Comparison of ENCODE assay signal across 8 mouse cellular contexts in the genomic region with DNA sequence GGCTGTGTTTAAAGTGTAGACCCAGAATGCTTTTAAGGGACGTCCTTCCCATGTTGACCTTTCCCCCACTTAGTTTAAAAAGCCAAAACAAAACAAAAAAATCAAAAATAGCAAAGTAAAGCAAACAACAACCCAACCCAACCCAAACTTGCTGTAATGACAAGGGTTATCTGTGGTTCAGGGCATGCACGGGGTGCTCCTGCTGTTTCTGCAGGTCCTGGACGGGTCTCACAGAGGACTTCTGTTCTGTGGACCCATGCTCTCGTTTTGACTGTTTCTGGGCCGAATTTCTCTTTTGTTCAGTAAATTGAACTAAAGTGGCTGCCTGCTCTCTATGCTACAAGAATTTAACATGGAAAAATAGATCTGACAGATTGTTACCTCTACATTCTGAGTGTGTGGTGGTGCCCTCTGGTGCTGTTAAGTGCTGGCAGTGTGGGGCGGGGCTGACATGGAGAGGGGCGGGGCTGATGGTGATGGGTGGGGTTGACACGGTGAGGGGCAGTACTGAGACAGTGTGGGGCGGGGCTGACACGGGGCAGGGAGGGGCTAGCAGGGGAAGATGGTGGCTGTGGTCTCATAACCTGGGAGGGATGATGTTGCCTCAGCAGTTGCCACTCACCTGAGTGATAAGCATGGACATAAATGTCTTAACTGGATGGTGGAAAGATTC. TPM values are rescaled to one million over a fixed set of nuclear protein-coding genes. Genes with fewer than 3 reads are reported as not detected.
DNase-seq lines count a peak whose midpoint lies in the region; ATAC-seq and TF ChIP-seq lines count a peak whose summit lies in the region.

No protein-coding gene starts in this region.

- no peak overlapping the region for H3K4me3 ChIP-seq in forebrain, embryonic 11.5 days (ENCODE audit: low read depth, low read length)
- H3K4me3 ChIP-seq in forebrain, embryonic 14.5 days (ENCODE audit: low read depth, low read length), result no peak overlapping the region
- H3K4me3 ChIP-seq in midbrain, postnatal 0 days (ENCODE audit: low read depth, low read length), result no peak overlapping the region
- H3K4me3 ChIP-seq in midbrain, embryonic 10.5 days, result no peak overlapping the region

- 0 out of 2 replicates have a peak, but pooled peaks have one; percentile 55 for ATAC-seq in forebrain, embryonic 11.5 days (replicated peaks; ENCODE audit: low FRiP score)
- ATAC-seq in forebrain, embryonic 14.5 days, result no peak
- ATAC-seq in midbrain, postnatal 0 days (ENCODE audit: low FRiP score), result no peak
- peak; percentile 51 for ATAC-seq in neutrophil, adult 5-6 weeks (ENCODE audit: extremely low read depth, insufficient number of reproducible peaks, low FRiP score, poor library complexity, severe bottlenecking)
- no peak; the same call in 1 of the 2 replicates for ATAC-seq in monocyte, adult 5-6 weeks (replicated peaks; ENCODE audit: insufficient number of reproducible peaks, low FRiP score, low TSS enrichment, poor library complexity, severe bottlenecking)

- H3K36me3 ChIP-seq in forebrain, embryonic 11.5 days (ENCODE audit: control insufficient read depth, insufficient read depth, low read length), result no peaks in the 10 kb centered on the region
- H3K36me3 ChIP-seq in forebrain, embryonic 14.5 days (ENCODE audit: control insufficient read depth, insufficient read depth, low read length), result no peaks in the 10 kb centered on the region
- no peaks in the 10 kb centered on the region for H3K36me3 ChIP-seq in midbrain, postnatal 0 days (ENCODE audit: insufficient read depth, low read length)
- H3K36me3 ChIP-seq in midbrain, embryonic 10.5 days, result no peaks in the 10 kb centered on the region

- peaks cover 28% of the 10 kb centered on the region for H3K4me1 ChIP-seq in forebrain, embryonic 11.5 days (replicated peaks; ENCODE audit: control insufficient read depth, insufficient read depth, low read length)
- peaks cover 75% of the 10 kb centered on the region for H3K4me1 ChIP-seq in forebrain, embryonic 14.5 days (ENCODE audit: control insufficient read depth, insufficient read depth, low read length)
- H3K4me1 ChIP-seq in midbrain, postnatal 0 days (ENCODE audit: insufficient read depth, low read length), result peaks cover 22% of the 10 kb centered on the region
- H3K4me1 ChIP-seq in midbrain, embryonic 10.5 days, result peaks cover 83% of the 10 kb centered on the region

- H3K27me3 ChIP-seq in forebrain, embryonic 11.5 days (ENCODE audit: control insufficient read depth, insufficient read depth, low read length), result no peaks in the 10 kb centered on the region
- no peaks in the 10 kb centered on the region for H3K27me3 ChIP-seq in forebrain, embryonic 14.5 days (replicated peaks; ENCODE audit: control insufficient read depth, insufficient read depth, low read length)
- no peaks in the 10 kb centered on the region for H3K27me3 ChIP-seq in midbrain, postnatal 0 days (ENCODE audit: insufficient read depth, low read length)
- no peaks in the 10 kb centered on the region for H3K27me3 ChIP-seq in midbrain, embryonic 10.5 days (ENCODE audit: low read depth, poor library complexity, severe bottlenecking)

- H3K4me2 ChIP-seq in forebrain, embryonic 11.5 days (ENCODE audit: low read depth, low read length, severe bottlenecking), result no peak overlapping the region
- no peak overlapping the region for H3K4me2 ChIP-seq in forebrain, embryonic 14.5 days (ENCODE audit: low read length)
- H3K4me2 ChIP-seq in midbrain, postnatal 0 days (ENCODE audit: low read depth, low read length, poor library complexity, severe bottlenecking), result no peak overlapping the region

- TF ChIP-seq CTCF in midbrain, postnatal 0 days (IDR thresholded peaks at IDR 0.05), result peak; percentile 28; the same call in 1 of the 2 replicates

- H3K9ac ChIP-seq in forebrain, embryonic 11.5 days (ENCODE audit: low read length), result no peak overlapping the region
- no peak overlapping the region for H3K9ac ChIP-seq in forebrain, embryonic 14.5 days (ENCODE audit: low read length)
- no peak overlapping the region for H3K9ac ChIP-seq in midbrain, postnatal 0 days (replicated peaks; ENCODE audit: low read length, poor library complexity, severe bottlenecking)

- peak; percentile 64 for DNase-seq in forebrain, embryonic 11.5 days (ENCODE audit: low spot score)
- no peak for DNase-seq in forebrain, embryonic 14.5 days (ENCODE audit: low spot score)
- DNase-seq in midbrain, postnatal 0 days (ENCODE audit: low spot score), result no peak
- DNase-seq in midbrain, embryonic 10.5 days (ENCODE audit: low spot score), result no peak
- peak; percentile 76 for DNase-seq in induced T-regulatory cell, adult 2 months (ENCODE audit: low read depth)
- DNase-seq in Muller cell, postnatal 12 days (ENCODE audit: inconsistent ontology term), result no peak

- WGBS in forebrain, embryonic 11.5 days, result 42% methylated on average over 10 of the region's 10 CpGs
- WGBS in forebrain, embryonic 14.5 days, result 45% methylated on average over 10 of the region's 10 CpGs
- WGBS in midbrain, postnatal 0 days, result 42% methylated on average over 10 of the region's 10 CpGs
- 43% methylated on average over 10 of the region's 10 CpGs for WGBS in midbrain, embryonic 10.5 days

- H3K27ac ChIP-seq in forebrain, embryonic 11.5 days (ENCODE audit: low read depth, low read length), result no peak overlapping the region
- H3K27ac ChIP-seq in forebrain, embryonic 14.5 days (ENCODE audit: low read depth, low read length), result no peak overlapping the region
- H3K27ac ChIP-seq in midbrain, postnatal 0 days (ENCODE audit: low read depth, low read length), result no peak overlapping the region
- H3K27ac ChIP-seq in midbrain, embryonic 10.5 days (replicated peaks), result no peak overlapping the region

- no peaks in the 10 kb centered on the region for H3K9me3 ChIP-seq in forebrain, embryonic 11.5 days (ENCODE audit: control insufficient read depth, low read length)
- no peaks in the 10 kb centered on the region for H3K9me3 ChIP-seq in forebrain, embryonic 14.5 days (replicated peaks; ENCODE audit: control insufficient read depth, low read length)
- no peaks in the 10 kb centered on the region for H3K9me3 ChIP-seq in midbrain, postnatal 0 days (ENCODE audit: low read length)
- H3K9me3 ChIP-seq in midbrain, embryonic 10.5 days (replicated peaks), result no peaks in the 10 kb centered on the region

RNA-seq across cellular contexts. Expression of gene Map4k4, which starts 49.2 kb away (rescaled TPM):
- 52.4 and 58.2 TPM in 2 replicates for polyA plus RNA-seq in forebrain, embryonic 11.5 days (2014; fragmentation: Nextera tagmentation; extraction: Ambion mirVana)
- 29.2 and 36.2 TPM in 2 replicates for polyA plus RNA-seq in forebrain, embryonic 14.5 days (2014; fragmentation: Nextera tagmentation; extraction: Ambion mirVana)
- 185 and 191 TPM in 2 replicates for total RNA-seq in midbrain, postnatal 0 days (2014; rRNA removed)
- 16.0 and 30.6 TPM in 2 replicates for polyA plus RNA-seq in midbrain, postnatal 0 days (2015; fragmentation: Nextera tagmentation; extraction: Ambion mirVana)
- polyA plus RNA-seq in midbrain, embryonic 10.5 days (2016; fragmentation: Nextera tagmentation; extraction: Ambion mirVana), result 25.1 and 37.8 TPM in 2 replicates
- 226 and 236 TPM in 2 replicates for total RNA-seq in neutrophil, adult 5-6 weeks (2017)
- 327 to 401 TPM (median 363 TPM) in 3 replicates for total RNA-seq in monocyte, adult 5-6 weeks (2017)

Comparison
In these comparisons a context has a peak if more than half of its experiments do, and no peak if none do; other contexts are left out.
1. ATAC-seq: peak in forebrain, embryonic 11.5 days (single experiment) and neutrophil, adult 5-6 weeks (single experiment); none in forebrain, embryonic 14.5 days (single experiment), midbrain, postnatal 0 days (single experiment) and monocyte, adult 5-6 weeks (single experiment).
2. DNase-seq: peak in forebrain, embryonic 11.5 days (single experiment) and induced T-regulatory cell, adult 2 months (single experiment); none in forebrain, embryonic 14.5 days (single experiment), midbrain, postnatal 0 days (single experiment), midbrain, embryonic 10.5 days (single experiment) and Muller cell, postnatal 12 days (single experiment).